Mouse (Mus musculus) ES-CJ7 (cell line): Measurements from ENCODE around the gene Cdh4.
A peak's percentile ranks its signal among the peaks of the same experiment; 100 is the strongest.

Source experiments
- DNase-seq: peaks from one replicate; pipeline ENCODE4 v3.0.0; 2011; ENCODE audit warnings: low read depth, low spot score

Gene Cdh4

GRCm38 (mm10) chr2:179723401-179723800, 281.2 kb downstream of the Cdh4 start:
- no peak for DNase-seq

- peak; percentile 17 for DNase-seq
Measured at GRCm38 (mm10) chr2:179729002-179729401, 286.8 kb downstream of the Cdh4 start.

- DNase-seq, result no peak
Measured at GRCm38 (mm10) chr2:179729802-179730201, 287.6 kb downstream of the Cdh4 start.

GRCm38 (mm10) chr2:179733141-179733831, 291.1 kb downstream of the Cdh4 start:
- no peak for DNase-seq

GRCm38 (mm10) chr2:179742419-179742818, 300.2 kb downstream of the Cdh4 start:
- DNase-seq, result no peak

GRCm38 (mm10) chr2:179742828-179743227, 300.6 kb downstream of the Cdh4 start:
- DNase-seq, result no peak

GRCm38 (mm10) chr2:179746491-179746890, 304.3 kb downstream of the Cdh4 start:
- DNase-seq, result no peak

GRCm38 (mm10) chr2:179749399-179749798, 307.2 kb downstream of the Cdh4 start:
- DNase-seq, result no peak

GRCm38 (mm10) chr2:179753811-179754210, 311.6 kb downstream of the Cdh4 start:
- no peak for DNase-seq

GRCm38 (mm10) chr2:179754776-179755175, 312.5 kb downstream of the Cdh4 start:
- no peak for DNase-seq

- DNase-seq, result no peak
Measured at GRCm38 (mm10) chr2:179761718-179762441, 319.6 kb downstream of the Cdh4 start.

- DNase-seq, result no peak
Measured at GRCm38 (mm10) chr2:179762521-179763305, 320.5 kb downstream of the Cdh4 start.

- no peak for DNase-seq
Measured at GRCm38 (mm10) chr2:179764460-179764859, 322.2 kb downstream of the Cdh4 start.

GRCm38 (mm10) chr2:179766664-179767526, 324.7 kb downstream of the Cdh4 start:
- peak; percentile 32 for DNase-seq

- peak; percentile 42 for DNase-seq
Measured at GRCm38 (mm10) chr2:179767527-179767849, 325.3 kb downstream of the Cdh4 start.

GRCm38 (mm10) chr2:179769137-179769536, 326.9 kb downstream of the Cdh4 start:
- DNase-seq, result no peak

GRCm38 (mm10) chr2:179769943-179770342, 327.7 kb downstream of the Cdh4 start:
- DNase-seq, result no peak

- peak; percentile 16 for DNase-seq
Measured at GRCm38 (mm10) chr2:179774440-179775110, 332.3 kb downstream of the Cdh4 start.

- no peak for DNase-seq
Measured at GRCm38 (mm10) chr2:179775999-179776705, 333.9 kb downstream of the Cdh4 start.

GRCm38 (mm10) chr2:179779266-179779665, 337.0 kb downstream of the Cdh4 start:
- DNase-seq, result no peak
